Mouse (Mus musculus): ENCODE results near the gene Slc1a3. TPM values are rescaled to one million over a fixed set of nuclear protein-coding genes. Genes with fewer than 3 reads are reported as not detected.

Slc1a3 gene
- total RNA-seq, 2 experiments from 2014 or later, result 440 to 480 TPM

GRCm38 (mm10) chr15:8659977-8660376 is 50.6 kb downstream of the Slc1a3 start:
- DNase-seq (ENCODE audit: low spot score in 2 of 2), result no peak

- DNase-seq (ENCODE audit: low spot score in 2 of 2), result peak; percentile 41 to 66
Measured at GRCm38 (mm10) chr15:8659483-8659971, 51.0 kb downstream of the Slc1a3 start.

- no peak for DNase-seq (ENCODE audit: low spot score in 2 of 2)
Measured at GRCm38 (mm10) chr15:8658086-8658980, 52.2 kb downstream of the Slc1a3 start.

- no peak for DNase-seq (ENCODE audit: low spot score in 2 of 2)
Measured at GRCm38 (mm10) chr15:8655251-8655650, 55.3 kb downstream of the Slc1a3 start.

GRCm38 (mm10) chr15:8652637-8653036 is 57.9 kb downstream of the Slc1a3 start:
- DNase-seq (ENCODE audit: low spot score in 2 of 2), result no peak

- no peak for DNase-seq (ENCODE audit: low spot score in 2 of 2)
Measured at GRCm38 (mm10) chr15:8643997-8644692, 66.4 kb downstream of the Slc1a3 start.

GRCm38 (mm10) chr15:8639856-8640255 is 70.7 kb downstream of the Slc1a3 start:
- no peak for DNase-seq (ENCODE audit: low spot score in 2 of 2)

- no peak for DNase-seq (ENCODE audit: low spot score in 2 of 2)
Measured at GRCm38 (mm10) chr15:8638568-8639325, 71.8 kb downstream of the Slc1a3 start.

GRCm38 (mm10) chr15:8637283-8637682 is 73.3 kb downstream of the Slc1a3 start:
- DNase-seq (ENCODE audit: low spot score in 2 of 2), result no peak

- DNase-seq (ENCODE audit: low spot score in 2 of 2), result no peak
Measured at GRCm38 (mm10) chr15:8635974-8636373, 74.6 kb downstream of the Slc1a3 start.

- no peak for DNase-seq (ENCODE audit: low spot score in 2 of 2)
Measured at GRCm38 (mm10) chr15:8634807-8635206, 75.8 kb downstream of the Slc1a3 start.

- DNase-seq (ENCODE audit: low spot score in 2 of 2), result peak in 1 of 2 experiments; percentile 41
Measured at GRCm38 (mm10) chr15:8634355-8634754, 76.2 kb downstream of the Slc1a3 start.

GRCm38 (mm10) chr15:8633375-8633774 is 77.2 kb downstream of the Slc1a3 start:
- DNase-seq (ENCODE audit: low spot score in 2 of 2), result peak in 1 of 2 experiments; percentile 52

GRCm38 (mm10) chr15:8632361-8632760 is 78.2 kb downstream of the Slc1a3 start:
- no peak for DNase-seq (ENCODE audit: low spot score in 2 of 2)

- DNase-seq (ENCODE audit: low spot score in 2 of 2), result peak; percentile 82 to 85
Measured at GRCm38 (mm10) chr15:8629317-8629831, 81.2 kb downstream of the Slc1a3 start.

GRCm38 (mm10) chr15:8628150-8628549 is 82.4 kb downstream of the Slc1a3 start:
- no peak for DNase-seq (ENCODE audit: low spot score in 2 of 2)

- DNase-seq (ENCODE audit: low spot score in 2 of 2), result peak; percentile 70 to 75
Measured at GRCm38 (mm10) chr15:8627097-8627537, 83.4 kb downstream of the Slc1a3 start.

GRCm38 (mm10) chr15:8625370-8625769 is 85.2 kb downstream of the Slc1a3 start:
- DNase-seq (ENCODE audit: low spot score in 2 of 2), result peak; percentile 46 to 67

- no peak for DNase-seq (ENCODE audit: low spot score in 2 of 2)
Measured at GRCm38 (mm10) chr15:8623879-8624278, 86.7 kb downstream of the Slc1a3 start.

GRCm38 (mm10) chr15:8619479-8620026 is 91.0 kb downstream of the Slc1a3 start:
- DNase-seq (ENCODE audit: low spot score in 2 of 2), result no peak

GRCm38 (mm10) chr15:8616290-8616689 is 94.3 kb downstream of the Slc1a3 start:
- no peak for DNase-seq (ENCODE audit: low spot score in 2 of 2)
